Mouse (Mus musculus): ENCODE results near the gene Cytip.

Cytip gene

GRCm38 (mm10) chr2:58094818-58095217 lies 100.5 kb downstream of the Cytip start:
- no peak for DNase-seq

DNA sequence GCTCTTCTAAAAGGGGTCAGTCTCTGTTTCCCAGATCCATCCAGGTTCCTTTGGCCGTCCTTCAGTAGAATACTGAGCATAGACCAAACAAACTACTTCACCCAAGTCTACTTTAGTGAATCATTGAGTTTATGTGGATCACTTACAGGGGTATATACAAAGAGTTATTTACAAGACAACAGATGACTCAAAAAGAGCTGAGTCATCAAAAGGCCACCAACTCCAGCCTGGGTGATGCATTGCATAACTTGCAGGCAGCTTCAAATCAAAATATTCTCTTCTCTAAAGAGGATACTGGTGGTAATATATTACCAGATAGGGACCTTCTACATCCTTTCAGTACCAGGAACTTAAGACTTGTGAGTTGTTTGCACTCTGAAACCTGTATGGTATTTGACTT lies 108.9 kb downstream of the Cytip start:
- no peak for DNase-seq

DNA sequence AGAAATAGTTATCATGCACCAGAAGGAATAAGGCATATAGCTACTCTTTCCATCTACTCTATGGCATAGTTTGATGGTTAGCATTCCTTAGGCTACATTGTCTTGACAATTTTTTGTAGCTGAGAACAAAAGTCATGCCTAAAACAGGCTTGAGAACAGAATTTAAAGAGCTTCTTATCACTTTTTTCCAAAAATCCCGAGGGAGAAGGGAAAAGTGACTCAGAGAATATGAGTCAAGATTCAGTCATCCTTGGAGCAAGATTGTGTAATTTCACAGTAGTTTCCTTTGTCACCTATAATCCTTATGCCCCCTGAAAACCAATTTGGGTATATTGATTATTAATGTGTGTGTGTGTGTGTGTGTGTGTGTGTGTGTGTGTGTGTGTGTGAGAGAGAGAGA lies 115.5 kb downstream of the Cytip start:
- DNase-seq: no peak
